Mouse (Mus musculus): ENCODE measurements around the gene BC107364.
A peak's percentile ranks its signal among the peaks of the same experiment; 100 is the strongest.
"Not testable (repeated sequence)": the region's sequence is repeated elsewhere in the genome, so short reads cannot be mapped to it uniquely, and the experiment has no call there.

BC107364 gene

GRCm38 (mm10) chr3:96452262-96452661 is at the start of gene BC107364:
BC107364 (minus strand) TSS chr3:96452306.
- DNase-seq, result not testable (repeated sequence)

- peak; percentile 87 for DNase-seq
Observed at GRCm38 (mm10) chr3:96501391-96502115, 49.4 kb upstream of the BC107364 start.

GRCm38 (mm10) chr3:96500691-96501265 is 48.7 kb upstream of the BC107364 start:
- peak; percentile 90 for DNase-seq

- DNase-seq, result peak; percentile 92
Observed at GRCm38 (mm10) chr3:96500289-96500621, 48.1 kb upstream of the BC107364 start.

- peak; percentile 83 for DNase-seq
Observed at GRCm38 (mm10) chr3:96499481-96500288, 47.6 kb upstream of the BC107364 start.

GRCm38 (mm10) chr3:96498476-96499245 is 46.6 kb upstream of the BC107364 start:
- DNase-seq, result no peak

GRCm38 (mm10) chr3:96497451-96498028 is 45.4 kb upstream of the BC107364 start:
- DNase-seq, result peak; percentile 85

- not testable (repeated sequence) for DNase-seq
Observed at GRCm38 (mm10) chr3:96496620-96497275, 44.6 kb upstream of the BC107364 start.

GRCm38 (mm10) chr3:96496216-96496615 is 44.1 kb upstream of the BC107364 start:
- no peak for DNase-seq

- DNase-seq, result no peak
Observed at GRCm38 (mm10) chr3:96495490-96496210, 43.5 kb upstream of the BC107364 start.

GRCm38 (mm10) chr3:96494912-96495311 is 42.8 kb upstream of the BC107364 start:
- DNase-seq, result no peak

GRCm38 (mm10) chr3:96494456-96494855 is 42.4 kb upstream of the BC107364 start:
- DNase-seq, result not testable (repeated sequence)

GRCm38 (mm10) chr3:96489636-96490035 is 37.5 kb upstream of the BC107364 start:
- DNase-seq, result not testable (repeated sequence)

GRCm38 (mm10) chr3:96488907-96489629 is 37.0 kb upstream of the BC107364 start:
- not testable (repeated sequence) for DNase-seq

GRCm38 (mm10) chr3:96488290-96488906 is 36.3 kb upstream of the BC107364 start:
- DNase-seq, result not testable (repeated sequence)

GRCm38 (mm10) chr3:96487596-96488289 is 35.6 kb upstream of the BC107364 start:
- DNase-seq, result peak; percentile 69

GRCm38 (mm10) chr3:96486828-96487559 is 34.9 kb upstream of the BC107364 start:
- not testable (repeated sequence) for DNase-seq

- DNase-seq, result not testable (repeated sequence)
Observed at GRCm38 (mm10) chr3:96486064-96486827, 34.1 kb upstream of the BC107364 start.

Data from thymus, postnatal 14 days (tissue).